Comparison of ENCODE assay signal across 8 mouse cellular contexts in genomic region chr6:91684831-91685532, GRCm38 (mm10). TPM values are rescaled to one million over a fixed set of nuclear protein-coding genes. Genes with fewer than 3 reads are reported as not detected.
DNase-seq lines count a peak whose midpoint lies in the region; ATAC-seq lines count a peak whose summit lies in the region.

No protein-coding gene starts in this region.

- H3K27ac ChIP-seq in hindbrain, embryonic 16.5 days (ENCODE audit: low read depth, low read length): peak overlapping the region; percentile 96
- peak overlapping the region; percentile 91 for H3K27ac ChIP-seq in liver, embryonic 13.5 days

- H3K4me3 ChIP-seq in hindbrain, embryonic 16.5 days (ENCODE audit: low read length): peak overlapping the region; percentile 91
- H3K4me3 ChIP-seq in liver, embryonic 13.5 days (replicated peaks): peak overlapping the region; percentile 87

- peaks cover 33% of the 10 kb centered on the region for H3K4me1 ChIP-seq in hindbrain, embryonic 16.5 days (ENCODE audit: control insufficient read depth, insufficient read depth, low read depth, low read length)
- peaks cover 70% of the 10 kb centered on the region for H3K4me1 ChIP-seq in liver, embryonic 13.5 days (replicated peaks)

- H3K4me2 ChIP-seq in hindbrain, embryonic 16.5 days (ENCODE audit: low read length): peak overlapping the region; percentile 81
- peak overlapping the region; percentile 99 for H3K4me2 ChIP-seq in liver, embryonic 13.5 days

- H3K9me3 ChIP-seq in hindbrain, embryonic 16.5 days (ENCODE audit: control insufficient read depth, low read length): no peaks in the 10 kb centered on the region
- no peaks in the 10 kb centered on the region for H3K9me3 ChIP-seq in liver, embryonic 13.5 days (replicated peaks)

- 15% methylated on average over 16 of the region's 17 CpGs for WGBS in hindbrain, embryonic 16.5 days
- 8% methylated on average over 17 of the region's 17 CpGs for WGBS in liver, embryonic 13.5 days (ENCODE audit: insufficient replicate concordance)

- no peaks in the 10 kb centered on the region for H3K36me3 ChIP-seq in hindbrain, embryonic 16.5 days (ENCODE audit: control insufficient read depth, insufficient read depth, low read length)
- H3K36me3 ChIP-seq in liver, embryonic 13.5 days: no peaks in the 10 kb centered on the region

- no peaks in the 10 kb centered on the region for H3K27me3 ChIP-seq in hindbrain, embryonic 16.5 days (replicated peaks; ENCODE audit: control insufficient read depth, insufficient read depth, low read length)
- H3K27me3 ChIP-seq in liver, embryonic 13.5 days: no peaks in the 10 kb centered on the region

- ATAC-seq in hindbrain, embryonic 16.5 days: peak; percentile 16
- peak; percentile 5; the same call in 1 of the 2 replicates for ATAC-seq in liver, embryonic 13.5 days (ENCODE audit: low read depth)
- ATAC-seq in monocyte, adult 5-6 weeks (replicated peaks; ENCODE audit: insufficient number of reproducible peaks, low FRiP score, low TSS enrichment, poor library complexity, severe bottlenecking): peak; percentile 23

- H3K9ac ChIP-seq in hindbrain, embryonic 16.5 days (ENCODE audit: low read depth, low read length): peak overlapping the region; percentile 91
- H3K9ac ChIP-seq in liver, embryonic 13.5 days: peak overlapping the region; percentile 93

- peak; percentile 33 to 38 for DNase-seq in spleen, adult 18-20 months
- no peak for DNase-seq in spleen, postnatal 14 days (ENCODE audit: low spot score in 2 of 2)
- peak; percentile 50 to 67 for DNase-seq in cerebellum, postnatal 14 days
- peak; percentile 52 for DNase-seq in gastrocnemius, postnatal 10 days
- no peak for DNase-seq in liver, embryonic 13.5 days
- DNase-seq in yolk sac, embryonic 10.5 days (ENCODE audit: low spot score): peak; percentile 76

RNA-seq across cellular contexts. Expression of gene Slc6a6, which starts 1.1 kb away (rescaled TPM):
- 10 to 100 TPM; 43.1 to 64.5 TPM for total RNA-seq in gastrocnemius, postnatal 10 days (2021)
- 108 TPM in 2 replicates for polyA plus RNA-seq in hindbrain, embryonic 16.5 days (2015; fragmentation: Nextera tagmentation; extraction: Ambion mirVana)
- polyA plus RNA-seq in liver, embryonic 13.5 days (2015; fragmentation: Nextera tagmentation; extraction: Ambion mirVana): 21.7 and 23.3 TPM in 2 replicates
- 63.2 to 87.6 TPM (median 76.2 TPM) in 3 replicates for total RNA-seq in monocyte, adult 5-6 weeks (2017)

Comparison
In these comparisons a context has a peak if more than half of its experiments do, and no peak if none do; other contexts are left out.
1. DNase-seq: peak in spleen, adult 18-20 months (2 of 2), cerebellum, postnatal 14 days (2 of 2), gastrocnemius, postnatal 10 days (single experiment) and yolk sac, embryonic 10.5 days (single experiment); none in spleen, postnatal 14 days (0 of 2) and liver, embryonic 13.5 days (single experiment).
2. Peak in every context shown above with its lines, with median percentiles within 50 percentile points of each other: ATAC-seq.